Mouse (Mus musculus) hindbrain, embryonic 14.5 days (tissue): Measurements from ENCODE around the gene Eif2s2. TPM values are rescaled to one million over a fixed set of nuclear protein-coding genes. Genes with fewer than 3 reads are reported as not detected.
"Not testable (repeated sequence)": the region's sequence is repeated elsewhere in the genome, so short reads cannot be mapped to it uniquely, and the experiment has no call there.

Experiments used
- ATAC-seq: fragments of 200-750 bp; cut with Nextera tagmentation; 2 replicates; pipeline ENCODE4 v1.8.0; 2017; ENCODE audit warnings: moderate number of reproducible peaks, mild to moderate bottlenecking, moderate TSS enrichment, moderate library complexity; ENCODE audit not compliant: low FRiP score
- DNase-seq: peaks from one replicate; pipeline ENCODE4 v3.0.0-alpha.2; 2015; ENCODE audit warnings: low spot score
- H3K27ac ChIP-seq: fragments of 300-500 bp; sonication (generic); 2 replicates; pipeline ENCODE4 v1.5.1; 2014; ENCODE audit warnings: mild to moderate bottlenecking, moderate library complexity
- H3K27me3 ChIP-seq: fragments of 300-500 bp; sonication (generic); 2 replicates; pipeline ENCODE4 v1.6.1; 2014; ENCODE audit warnings: mild to moderate bottlenecking, low read length, mixed read lengths; ENCODE audit not compliant: control insufficient read depth, insufficient read depth
- H3K36me3 ChIP-seq: fragments of 300-500 bp; sonication (generic); replicated peaks from 2 replicates; pipeline ENCODE4 v1.6.1; 2014; ENCODE audit not compliant: control insufficient read depth, insufficient read depth
- H3K4me1 ChIP-seq: fragments of 300-500 bp; sonication (generic); replicated peaks from 2 replicates; pipeline ENCODE4 v1.6.1; 2014; ENCODE audit warnings: antibody characterized with exemption, low read length, mixed read lengths; ENCODE audit not compliant: control insufficient read depth, insufficient read depth
- H3K4me2 ChIP-seq: fragments of 300-500 bp; sonication (generic); replicated peaks from 2 replicates; pipeline ENCODE4 v1.6.1; 2014; ENCODE audit warnings: mild to moderate bottlenecking, moderate library complexity
- H3K4me3 ChIP-seq: fragments of 300-500 bp; sonication (generic); replicated peaks from 2 replicates; pipeline ENCODE4 v1.5.1; 2014; ENCODE audit warnings: mild to moderate bottlenecking, low read length
- H3K9ac ChIP-seq: fragments of 300-500 bp; sonication (generic); 2 replicates; pipeline ENCODE4 v1.6.1; 2014
- H3K9me3 ChIP-seq: fragments of 300-500 bp; sonication (generic); 2 replicates; pipeline ENCODE4 v1.6.1; 2016; ENCODE audit warnings: low read length; ENCODE audit not compliant: control insufficient read depth
- WGBS: fragments of 180-500 bp; shearing (Covaris S2); extraction: QIAGEN DNeasy Blood & Tissue Kit; methylation state at CpG from one replicate; pipeline ENCODE4 v1.1.7; 2014; 5-methylcytosine and 5-hydroxymethylcytosine counted together
- polyA plus RNA-seq: library from polyadenylated mRNA; unstranded; fragments of >200 nt; fragmentation: Nextera tagmentation; extraction: Ambion mirVana; gene quantifications from 2 replicates; pipeline ENCODE4 v1.2.1, GENCODE M21; 2014

Gene Eif2s2
- polyA plus RNA-seq, 1 experiment from 2014 or later, result 74.2 TPM

DNA sequence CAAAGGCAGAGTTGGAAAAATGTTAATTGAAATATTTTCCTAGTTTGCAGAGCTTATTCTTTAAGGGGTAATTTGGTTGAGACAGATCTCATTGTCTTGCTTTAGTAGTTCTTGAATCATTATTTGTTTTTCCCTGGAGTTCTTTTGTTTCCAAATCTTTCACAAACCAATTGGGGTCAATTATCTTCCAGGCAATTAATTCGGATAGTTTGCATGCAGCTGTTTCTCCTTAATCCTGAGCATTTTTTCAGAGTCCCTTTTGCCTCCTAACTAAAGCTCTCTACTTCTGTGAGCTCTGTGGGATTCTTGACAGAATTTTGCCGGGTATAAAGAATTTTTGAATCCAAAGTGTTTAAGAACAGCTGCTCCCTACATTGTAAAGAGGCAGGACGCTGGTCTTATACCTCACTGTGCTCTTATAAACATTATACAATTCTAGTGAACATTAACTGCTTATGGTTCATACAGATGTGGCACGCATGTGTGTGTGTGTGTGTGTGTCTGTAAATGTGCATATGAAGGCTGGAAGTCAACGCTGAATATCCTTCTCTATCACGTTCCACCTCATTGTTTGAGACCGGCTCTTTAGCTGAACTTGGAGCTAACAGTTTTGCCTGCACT lies 32.8 kb upstream of the Eif2s2 start:
- DNase-seq, result no peak
- Histone ChIP-seq H3K27ac (no peak overlapping the region), H3K4me1 (no peaks in the 10 kb centered on the region), H3K4me3 (no peak overlapping the region), H3K9me3 (no peaks in the 10 kb centered on the region), H3K9ac (no peak overlapping the region), H3K36me3 (no peaks in the 10 kb centered on the region), H3K27me3 (no peaks in the 10 kb centered on the region; the same call in 1 of the 2 replicates), H3K4me2 (no peak overlapping the region)
- WGBS, result 47% methylated on average over 7 of the region's 7 CpGs
- no peak for ATAC-seq

DNA sequence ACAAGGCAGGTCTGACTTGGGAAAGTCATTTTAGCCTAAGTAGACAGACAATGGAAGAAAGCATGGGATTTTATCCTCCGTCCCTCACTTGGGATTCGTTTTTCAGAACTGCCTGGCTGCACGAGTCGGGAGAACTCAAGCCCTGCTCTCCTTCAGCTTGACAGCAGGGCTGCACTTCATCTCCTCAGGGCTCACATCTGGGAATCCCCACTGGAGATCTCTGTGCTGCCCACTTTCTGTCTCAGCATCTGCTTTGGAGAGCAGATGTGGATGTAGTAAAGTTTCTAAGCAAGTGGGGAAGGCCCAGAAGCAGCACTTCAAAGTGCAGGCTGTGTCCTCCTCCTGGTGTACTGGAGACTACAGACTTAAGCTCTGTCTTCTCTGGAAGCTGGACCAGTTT lies 29.4 kb upstream of the Eif2s2 start:
- H3K9ac ChIP-seq, H3K4me3 ChIP-seq, H3K4me2 ChIP-seq, H3K4me1 ChIP-seq, H3K36me3 ChIP-seq, DNase-seq, ATAC-seq, H3K27ac ChIP-seq, H3K27me3 ChIP-seq, H3K9me3 ChIP-seq: not testable (repeated sequence)
- no CpG with 5 or more reads among the region's 4 CpGs for WGBS

DNA sequence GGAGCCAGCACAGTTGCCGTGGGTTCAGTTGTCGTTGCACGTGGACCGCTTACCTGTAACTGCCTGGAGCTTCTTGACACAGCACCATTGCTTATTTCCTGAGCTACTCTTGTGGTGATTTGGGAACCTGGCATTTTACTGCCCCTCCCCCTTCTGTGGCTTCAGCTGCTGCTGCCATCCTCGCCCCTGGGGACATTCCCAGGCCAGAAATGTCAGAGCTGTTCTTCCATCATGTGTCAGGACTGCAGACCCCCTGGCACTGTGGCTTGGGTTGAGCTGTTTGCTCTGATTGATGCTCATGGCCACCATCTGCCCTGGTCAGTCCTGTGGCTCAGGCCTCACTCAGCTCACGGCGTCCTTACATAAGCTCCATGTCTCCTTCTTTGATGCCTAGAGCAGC lies 28.2 kb upstream of the Eif2s2 start:
- Histone ChIP-seq H3K9me3 (no peaks in the 10 kb centered on the region), H3K9ac (no peak overlapping the region), H3K4me3 (no peak overlapping the region), H3K27ac (no peak overlapping the region), H3K4me1 (no peaks in the 10 kb centered on the region), H3K36me3 (no peaks in the 10 kb centered on the region), H3K4me2 (no peak overlapping the region), H3K27me3 (no peaks in the 10 kb centered on the region)
- DNase-seq (no peak), ATAC-seq (no peak)
- 78% methylated on average over 7 of the region's 7 CpGs for WGBS

DNA sequence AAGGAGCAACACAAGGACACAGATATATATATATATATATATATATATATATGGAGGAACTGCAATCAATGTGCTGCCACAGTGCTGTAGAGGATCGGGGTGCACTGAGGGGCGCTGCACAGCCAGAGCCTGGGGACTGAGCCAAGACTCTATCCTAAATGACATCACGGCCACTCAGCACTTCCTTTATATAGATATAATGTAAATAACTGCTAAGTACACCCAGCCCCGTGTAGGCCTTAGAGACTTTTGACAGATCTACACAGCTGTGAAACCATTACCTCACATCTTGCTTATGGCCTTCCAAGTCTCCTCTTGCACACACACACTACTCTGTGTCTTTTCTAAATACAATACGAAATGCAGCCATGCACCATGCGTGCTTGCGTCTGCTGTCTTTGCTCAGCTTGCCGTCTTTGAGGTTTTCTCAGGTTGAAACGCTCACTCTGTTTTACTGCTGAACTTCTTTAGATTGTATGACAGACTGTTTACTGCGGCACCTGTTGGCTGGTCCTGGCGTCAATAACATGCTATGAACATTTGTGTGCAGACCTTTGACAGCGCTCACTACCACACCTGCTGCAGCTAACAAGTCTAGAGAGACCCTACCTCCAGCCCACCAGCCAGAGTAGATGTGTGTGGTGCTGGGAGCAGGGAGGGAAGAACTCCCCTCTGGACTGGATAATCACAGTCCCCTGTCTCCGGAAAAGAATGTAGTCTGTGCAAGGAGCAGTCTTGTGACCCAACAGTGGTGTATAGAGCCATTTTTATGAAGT lies 25.3 kb upstream of the Eif2s2 start:
- ATAC-seq, result no peak
- no peaks in the 10 kb centered on the region for H3K36me3 ChIP-seq
- no peaks in the 10 kb centered on the region for H3K4me1 ChIP-seq
- no peak overlapping the region for H3K4me2 ChIP-seq
- no peak overlapping the region for H3K9ac ChIP-seq
- WGBS, result 80% methylated on average over 13 of the region's 13 CpGs
- no peak overlapping the region for H3K4me3 ChIP-seq
- no peaks in the 10 kb centered on the region for H3K9me3 ChIP-seq
- no peaks in the 10 kb centered on the region for H3K27me3 ChIP-seq
- no peak for DNase-seq
- no peak overlapping the region for H3K27ac ChIP-seq

DNA sequence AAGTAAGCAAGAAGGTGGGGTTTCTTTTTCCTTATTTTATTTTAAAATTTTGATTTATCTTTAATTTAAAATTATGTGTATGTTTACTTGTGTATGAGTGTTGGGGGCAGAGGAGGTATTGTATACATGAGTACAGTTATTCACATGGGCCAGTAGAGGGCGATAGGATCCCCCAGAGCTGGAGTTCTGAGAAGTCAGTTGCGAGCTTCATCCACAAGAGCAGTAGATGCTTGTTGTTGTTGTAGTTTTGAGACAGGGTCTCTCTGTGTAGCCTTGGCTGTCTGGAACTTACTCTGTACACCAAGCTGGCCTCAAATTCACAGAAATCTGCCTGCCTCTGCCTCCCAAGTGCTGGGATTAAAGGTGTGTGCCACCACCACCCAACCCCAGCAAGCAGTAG lies 23.8 kb upstream of the Eif2s2 start:
- DNase-seq, result no peak
- Histone ChIP-seq H3K9me3 (no peaks in the 10 kb centered on the region), H3K27me3 (no peaks in the 10 kb centered on the region), H3K4me3 (no peak overlapping the region), H3K4me1 (no peaks in the 10 kb centered on the region), H3K4me2 (no peak overlapping the region), H3K9ac (no peak overlapping the region), H3K36me3 (no peaks in the 10 kb centered on the region), H3K27ac (no peak overlapping the region)
- ATAC-seq, result no peak
- 8% methylated on average over 2 of the region's 2 CpGs for WGBS

DNA sequence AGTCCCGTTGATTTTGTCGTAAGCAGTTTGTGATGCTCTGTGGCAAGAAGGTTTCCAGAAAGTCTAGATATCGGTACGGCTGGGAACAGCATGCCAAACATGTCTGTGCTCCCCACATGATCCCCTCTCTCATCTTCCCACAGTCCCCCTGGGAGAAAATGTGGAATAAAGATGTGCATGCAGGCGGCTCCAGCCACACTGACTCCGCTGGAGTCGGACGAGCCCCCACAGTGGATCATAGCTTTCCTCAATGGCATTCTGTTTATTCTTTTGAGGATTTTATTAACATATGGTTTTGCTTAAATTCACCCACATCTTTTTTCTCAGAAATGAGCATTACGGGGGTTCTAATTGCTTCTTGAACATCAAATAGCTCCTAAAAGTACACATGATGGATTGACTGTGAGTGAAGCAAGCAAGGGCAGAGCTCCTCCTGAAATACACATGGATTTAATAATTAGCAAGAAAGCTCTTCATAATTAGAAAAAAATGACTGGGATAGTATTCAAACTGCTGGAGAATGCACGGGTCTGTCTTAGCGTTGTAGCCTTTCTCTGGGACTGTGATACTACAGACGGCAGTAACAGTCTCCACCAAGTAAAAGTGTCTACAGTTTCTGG lies 23.3 kb upstream of the Eif2s2 start:
- no peaks in the 10 kb centered on the region for H3K27me3 ChIP-seq
- no peak overlapping the region for H3K27ac ChIP-seq
- DNase-seq (no peak), ATAC-seq (no peak)
- no peak overlapping the region for H3K9ac ChIP-seq
- no peaks in the 10 kb centered on the region for H3K4me1 ChIP-seq
- H3K4me3 ChIP-seq, result no peak overlapping the region
- 77% methylated on average over 12 of the region's 12 CpGs for WGBS
- H3K4me2 ChIP-seq, result no peak overlapping the region
- no peaks in the 10 kb centered on the region for H3K36me3 ChIP-seq
- no peaks in the 10 kb centered on the region for H3K9me3 ChIP-seq

DNA sequence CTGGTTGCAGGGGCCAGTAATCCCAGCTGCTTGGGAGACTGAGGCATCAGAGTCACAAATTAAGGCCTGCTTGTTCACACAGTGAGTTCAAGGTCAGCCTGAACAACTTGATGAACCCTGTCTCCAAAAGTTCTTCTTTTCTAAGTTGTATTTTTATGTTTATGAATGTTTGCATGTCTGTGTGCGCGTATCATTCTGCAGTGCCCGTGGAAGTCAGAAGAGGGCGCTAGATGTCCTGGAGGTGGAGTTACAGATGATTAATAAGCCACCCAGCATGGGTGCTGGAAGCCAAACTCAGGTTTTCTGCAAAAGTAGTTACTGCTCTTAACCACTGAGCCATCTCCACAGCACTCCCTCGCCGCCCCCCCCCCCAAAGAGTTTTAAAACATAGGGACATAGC lies 17.1 kb upstream of the Eif2s2 start:
- no peak overlapping the region for H3K27ac ChIP-seq
- H3K36me3 ChIP-seq, result no peaks in the 10 kb centered on the region
- WGBS, result 76% methylated on average over 6 of the region's 6 CpGs
- DNase-seq, result no peak
- H3K9ac ChIP-seq, result no peak overlapping the region
- no peaks in the 10 kb centered on the region for H3K4me1 ChIP-seq
- no peaks in the 10 kb centered on the region for H3K9me3 ChIP-seq
- no peak overlapping the region for H3K4me2 ChIP-seq
- ATAC-seq, result no peak
- no peaks in the 10 kb centered on the region for H3K27me3 ChIP-seq
- no peak overlapping the region for H3K4me3 ChIP-seq

DNA sequence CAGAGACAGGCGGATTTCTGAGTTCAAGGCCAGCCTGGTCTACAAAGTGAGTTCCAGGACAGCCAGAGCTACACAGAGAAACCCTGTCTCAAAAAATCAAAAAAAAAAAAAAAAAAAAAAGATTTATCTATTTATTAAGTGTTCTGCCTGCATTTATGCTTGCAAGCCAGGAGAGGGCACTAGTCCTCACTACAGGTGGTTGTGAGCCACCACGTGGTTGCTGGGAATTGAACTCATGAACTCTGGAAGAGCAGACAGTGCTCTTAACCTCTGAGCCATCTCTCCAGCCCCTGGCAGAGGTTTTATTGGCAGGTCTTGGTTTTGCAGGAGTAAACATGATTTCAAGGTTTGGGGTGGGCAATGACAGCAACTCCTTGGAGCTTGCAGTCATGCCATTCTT lies 15.5 kb upstream of the Eif2s2 start:
- H3K9me3 ChIP-seq, H3K27me3 ChIP-seq, H3K4me1 ChIP-seq, H3K4me3 ChIP-seq, H3K4me2 ChIP-seq, H3K9ac ChIP-seq, H3K27ac ChIP-seq, H3K36me3 ChIP-seq, DNase-seq, ATAC-seq: not testable (repeated sequence)
- WGBS, result 46% methylated on average over 2 of the region's 2 CpGs

DNA sequence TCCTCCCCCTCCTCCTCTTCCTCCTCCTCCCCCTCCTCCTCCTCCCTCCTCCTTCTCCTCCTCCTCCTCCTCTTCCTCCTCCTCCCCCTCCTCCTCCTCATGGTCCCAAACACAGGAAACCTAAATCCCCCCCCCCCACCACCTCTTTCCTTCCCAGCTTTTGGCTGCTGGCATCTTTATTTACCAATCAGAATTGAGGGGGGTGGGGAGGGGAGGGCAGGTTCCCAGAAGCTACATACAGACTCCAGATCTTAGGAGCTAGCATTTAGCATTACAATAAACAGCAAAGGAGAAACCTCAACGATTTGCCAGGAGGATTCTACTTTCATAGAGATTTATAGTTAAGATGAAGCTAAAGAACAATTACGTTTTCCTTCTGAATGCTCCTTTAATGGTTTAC lies 13.1 kb upstream of the Eif2s2 start:
- Histone ChIP-seq H3K27ac (no peak overlapping the region), H3K4me1 (no peaks in the 10 kb centered on the region), H3K9ac (no peak overlapping the region), H3K9me3 (no peaks in the 10 kb centered on the region), H3K36me3 (no peaks in the 10 kb centered on the region), H3K27me3 (no peaks in the 10 kb centered on the region), H3K4me2 (no peak overlapping the region), H3K4me3 (no peak overlapping the region)
- DNase-seq, result no peak
- no peak for ATAC-seq
- WGBS, result 50% methylated on average over 2 of the region's 2 CpGs
